ENCODE assay signal across 8 mouse cellular contexts in the genomic region with DNA sequence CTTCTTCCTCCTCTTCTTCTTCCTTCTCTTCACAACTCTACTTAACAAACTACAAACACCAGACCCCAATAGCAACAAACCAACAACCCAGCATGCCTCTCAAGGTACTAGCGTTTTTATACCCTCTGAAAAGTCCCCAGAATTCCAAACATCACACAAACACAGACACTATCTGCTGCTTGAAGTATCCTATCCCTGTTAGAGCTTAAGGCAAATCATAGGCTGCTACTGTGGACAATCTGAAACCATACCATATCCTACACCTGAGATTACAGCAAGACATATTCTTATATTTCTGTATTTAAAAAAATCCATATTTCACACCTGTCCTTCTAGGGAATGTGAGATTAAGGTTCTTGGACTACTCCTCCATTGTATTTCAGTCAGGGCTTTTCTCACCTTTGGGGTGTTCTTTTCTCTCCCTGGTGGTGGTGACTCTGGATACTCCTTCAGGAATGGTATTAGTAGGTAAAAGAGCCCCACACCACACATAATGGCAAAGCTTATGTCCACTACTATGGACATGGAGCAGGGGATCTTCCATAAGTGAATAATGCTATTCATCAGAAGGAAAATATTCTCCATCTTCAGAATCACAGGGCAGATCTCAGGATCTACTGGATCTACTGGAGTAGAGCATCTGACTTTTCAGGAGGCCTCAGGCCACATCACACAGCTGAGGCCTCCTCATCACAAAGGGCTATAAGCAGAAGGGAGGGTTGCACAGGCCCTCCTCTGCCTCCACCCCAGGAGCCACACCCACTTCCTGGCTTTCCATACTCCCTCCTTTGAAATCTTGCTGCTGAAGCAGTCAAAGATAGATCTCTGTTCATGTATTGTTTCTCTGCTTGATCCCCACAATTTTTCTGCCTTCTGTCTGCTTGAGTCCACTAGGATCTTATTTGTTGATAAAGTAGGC. TPM values are rescaled to one million over a fixed set of nuclear protein-coding genes. Genes with fewer than 3 reads are reported as not detected.
DNase-seq lines count a peak whose midpoint lies in the region; ATAC-seq lines count a peak whose summit lies in the region.

Gene 4931408C20Rik, minus strand, starts transcription at position 619 of the 919 bp plus-strand sequence.

- peak; percentile 14 for DNase-seq in CD4-positive, CD25-positive, alpha-beta regulatory T cell, adult 2 months (ENCODE audit: low read depth, low spot score)
- peak; percentile 0 for DNase-seq in brain, adult 2 months (ENCODE audit: low read depth, low spot score)
- DNase-seq in forebrain, embryonic 11.5 days (ENCODE audit: low spot score), result peak; percentile 66
- DNase-seq in kidney, postnatal 25 days, result peak; percentile 2 to 40
- peak; percentile 4 to 13 for DNase-seq in thymus, postnatal 36 days

- 43% methylated on average over 1 of the region's 1 CpGs for WGBS in forebrain, embryonic 11.5 days
- 18% methylated on average over 1 of the region's 1 CpGs for WGBS in heart, embryonic 15.5 days
- WGBS in liver, embryonic 15.5 days (ENCODE audit: insufficient replicate concordance), result 19% methylated on average over 1 of the region's 1 CpGs
- 41% methylated on average over 1 of the region's 1 CpGs for WGBS in neural tube, embryonic 12.5 days

- no peaks in the 10 kb centered on the region for H3K36me3 ChIP-seq in forebrain, embryonic 11.5 days (ENCODE audit: control insufficient read depth, insufficient read depth, low read length)
- H3K36me3 ChIP-seq in heart, embryonic 15.5 days, result no peaks in the 10 kb centered on the region
- no peaks in the 10 kb centered on the region for H3K36me3 ChIP-seq in liver, embryonic 15.5 days (replicated peaks)
- no peaks in the 10 kb centered on the region for H3K36me3 ChIP-seq in neural tube, embryonic 12.5 days

- H3K27ac ChIP-seq in forebrain, embryonic 11.5 days (ENCODE audit: low read depth, low read length), result no peak within 1 kb of the TSS
- H3K27ac ChIP-seq in heart, embryonic 15.5 days, result no peak within 1 kb of the TSS
- H3K27ac ChIP-seq in liver, embryonic 15.5 days (replicated peaks), result no peak within 1 kb of the TSS
- no peak within 1 kb of the TSS for H3K27ac ChIP-seq in neural tube, embryonic 12.5 days

- H3K4me3 ChIP-seq in forebrain, embryonic 11.5 days (ENCODE audit: low read depth, low read length), result no peak within 1 kb of the TSS
- no peak within 1 kb of the TSS for H3K4me3 ChIP-seq in heart, embryonic 15.5 days
- no peak within 1 kb of the TSS for H3K4me3 ChIP-seq in liver, embryonic 15.5 days (replicated peaks)
- H3K4me3 ChIP-seq in neural tube, embryonic 12.5 days, result no peak within 1 kb of the TSS

- no peak within 1 kb of the TSS for H3K9ac ChIP-seq in forebrain, embryonic 11.5 days (ENCODE audit: low read length)
- no peak within 1 kb of the TSS for H3K9ac ChIP-seq in heart, embryonic 15.5 days
- no peak within 1 kb of the TSS for H3K9ac ChIP-seq in liver, embryonic 15.5 days
- H3K9ac ChIP-seq in neural tube, embryonic 12.5 days, result no peak within 1 kb of the TSS

- no peak within 1 kb of the TSS for H3K4me2 ChIP-seq in forebrain, embryonic 11.5 days (ENCODE audit: low read depth, low read length, severe bottlenecking)
- no peak within 1 kb of the TSS for H3K4me2 ChIP-seq in heart, embryonic 15.5 days
- H3K4me2 ChIP-seq in liver, embryonic 15.5 days, result no peak within 1 kb of the TSS
- no peak within 1 kb of the TSS for H3K4me2 ChIP-seq in neural tube, embryonic 12.5 days (replicated peaks)

- H3K27me3 ChIP-seq in forebrain, embryonic 11.5 days (ENCODE audit: control insufficient read depth, insufficient read depth, low read length), result no peaks in the 10 kb centered on the region
- no peaks in the 10 kb centered on the region for H3K27me3 ChIP-seq in heart, embryonic 15.5 days
- no peaks in the 10 kb centered on the region for H3K27me3 ChIP-seq in liver, embryonic 15.5 days
- no peaks in the 10 kb centered on the region for H3K27me3 ChIP-seq in neural tube, embryonic 12.5 days (replicated peaks)

- peak; percentile 86 for ATAC-seq in forebrain, embryonic 11.5 days (replicated peaks; ENCODE audit: low FRiP score)
- peak; percentile 80 for ATAC-seq in heart, embryonic 15.5 days (replicated peaks; ENCODE audit: insufficient number of reproducible peaks, insufficient read depth, low FRiP score, low read depth)
- ATAC-seq in liver, embryonic 15.5 days (ENCODE audit: insufficient read depth), result peak; percentile 68
- peak; percentile 79 for ATAC-seq in neural tube, embryonic 12.5 days (ENCODE audit: low FRiP score, low read depth)

- H3K9me3 ChIP-seq in forebrain, embryonic 11.5 days (ENCODE audit: control insufficient read depth, low read length), result no peaks in the 10 kb centered on the region
- H3K9me3 ChIP-seq in heart, embryonic 15.5 days (replicated peaks), result no peaks in the 10 kb centered on the region
- no peaks in the 10 kb centered on the region for H3K9me3 ChIP-seq in liver, embryonic 15.5 days (replicated peaks)
- H3K9me3 ChIP-seq in neural tube, embryonic 12.5 days, result no peaks in the 10 kb centered on the region

- H3K4me1 ChIP-seq in forebrain, embryonic 11.5 days (replicated peaks; ENCODE audit: control insufficient read depth, insufficient read depth, low read length), result no peaks in the 10 kb centered on the region
- no peaks in the 10 kb centered on the region for H3K4me1 ChIP-seq in heart, embryonic 15.5 days (replicated peaks)
- H3K4me1 ChIP-seq in liver, embryonic 15.5 days (replicated peaks), result no peaks in the 10 kb centered on the region
- no peaks in the 10 kb centered on the region for H3K4me1 ChIP-seq in neural tube, embryonic 12.5 days

RNA-seq across cellular contexts. Expression of gene 4931408C20Rik, which starts in this region (rescaled TPM):
- polyA plus RNA-seq in forebrain, embryonic 11.5 days (2014; fragmentation: Nextera tagmentation; extraction: Ambion mirVana), result not detected in 2 replicates
- not detected in 2 replicates for polyA plus RNA-seq in heart, embryonic 15.5 days (2015; fragmentation: Nextera tagmentation; extraction: Ambion mirVana)
- polyA plus RNA-seq in liver, embryonic 15.5 days (2015; fragmentation: Nextera tagmentation; extraction: Ambion mirVana), result not detected in 2 replicates
- not detected in 2 replicates for polyA plus RNA-seq in neural tube, embryonic 12.5 days (2016; fragmentation: Nextera tagmentation; extraction: Ambion mirVana)

Comparison
In these comparisons a context has a peak if more than half of its experiments do, and no peak if none do; other contexts are left out.
1. Peak in DNase-seq and ATAC-seq in forebrain, embryonic 11.5 days; RNA of the gene not detected or under 1 TPM.
2. Peak in ATAC-seq in heart, embryonic 15.5 days; RNA of the gene not detected or under 1 TPM.
3. Peak in ATAC-seq in liver, embryonic 15.5 days; RNA of the gene not detected or under 1 TPM.
4. Peak in ATAC-seq in neural tube, embryonic 12.5 days; RNA of the gene not detected or under 1 TPM.
5. DNase-seq: peak in every context shown above with its lines; median percentile 66 in forebrain, embryonic 11.5 days; 21 in kidney, postnatal 25 days; 14 in CD4-positive, CD25-positive, alpha-beta regulatory T cell, adult 2 months; 8 in thymus, postnatal 36 days; 0 in brain, adult 2 months.